9 mouse cellular contexts compared by ENCODE assay signal in the genomic region with DNA sequence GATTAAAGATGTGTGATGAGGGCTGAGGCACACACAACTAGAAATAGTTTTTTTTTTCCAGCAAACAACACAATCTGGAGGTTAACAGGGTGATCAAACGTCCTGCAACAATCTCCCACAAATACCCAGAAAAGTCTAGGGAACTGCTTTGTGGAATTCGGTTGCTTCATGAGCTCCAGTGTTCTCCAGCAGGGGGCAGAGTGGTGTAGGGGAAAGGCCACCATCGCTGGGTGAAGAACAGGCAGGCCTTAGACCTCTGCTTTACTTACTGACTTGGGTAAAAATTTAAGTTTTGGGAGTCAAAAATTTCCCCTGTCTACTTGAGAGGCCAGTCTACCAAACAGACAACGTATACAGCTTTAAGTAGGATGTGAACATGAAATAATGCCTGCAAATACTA. TPM values are rescaled to one million over a fixed set of nuclear protein-coding genes. Genes with fewer than 3 reads are reported as not detected.
A peak's percentile ranks its signal among the peaks of the same experiment; 100 is the strongest.
DNase-seq lines count a peak whose midpoint lies in the region; ATAC-seq and TF ChIP-seq lines count a peak whose summit lies in the region.
"Had no signal": no experiment of that assay in that cellular context is flagged by ENCODE, and none has a peak within 500 bp of the region (broad histone marks: within the 10 kb centered on the region; RNA-seq: fewer than 3 reads in every experiment).

No protein-coding gene starts in this region.

- ATAC-seq in forebrain, embryonic 11.5 days (replicated peaks; ENCODE audit: low FRiP score): no peak
- ATAC-seq in forebrain, embryonic 16.5 days: no peak
- ATAC-seq in G1E (ENCODE audit: extremely low read depth, insufficient number of reproducible peaks, low FRiP score, poor library complexity, severe bottlenecking): no peak

- H3K36me3 ChIP-seq in forebrain, embryonic 11.5 days (ENCODE audit: control insufficient read depth, insufficient read depth, low read length): no peaks in the 10 kb centered on the region
- no peaks in the 10 kb centered on the region for H3K36me3 ChIP-seq in forebrain, embryonic 16.5 days (ENCODE audit: control insufficient read depth, insufficient read depth)
- H3K36me3 ChIP-seq in G1E (replicated peaks): no peaks in the 10 kb centered on the region
- no peaks in the 10 kb centered on the region for H3K36me3 ChIP-seq in spleen, adult 2 months (ENCODE audit: control insufficient read depth, insufficient read depth, low read length)
- H3K36me3 ChIP-seq: hindbrain, embryonic 15.5 days had no signal

- 10% methylated on average over 4 of the region's 4 CpGs for WGBS in forebrain, embryonic 11.5 days
- WGBS in forebrain, embryonic 16.5 days: 12% methylated on average over 4 of the region's 4 CpGs
- 21% methylated on average over 4 of the region's 4 CpGs for WGBS in spleen, adult 2 months

- H3K4me2 ChIP-seq in forebrain, embryonic 11.5 days (ENCODE audit: low read depth, low read length, severe bottlenecking): no peak overlapping the region
- H3K4me2 ChIP-seq in forebrain, embryonic 16.5 days (ENCODE audit: low read length): no peak overlapping the region
- H3K4me2 ChIP-seq: hindbrain, embryonic 15.5 days had no signal

- no peaks in the 10 kb centered on the region for H3K27me3 ChIP-seq in forebrain, embryonic 11.5 days (ENCODE audit: control insufficient read depth, insufficient read depth, low read length)
- no peaks in the 10 kb centered on the region for H3K27me3 ChIP-seq in forebrain, embryonic 16.5 days (replicated peaks; ENCODE audit: control insufficient read depth, insufficient read depth, low read length)
- H3K27me3 ChIP-seq in G1E (ENCODE audit: insufficient read depth, low read length): peaks cover 26% of the 10 kb centered on the region
- no peaks in the 10 kb centered on the region for H3K27me3 ChIP-seq in spleen, adult 2 months (ENCODE audit: control insufficient read depth, insufficient read depth, low read length)
- H3K27me3 ChIP-seq: hindbrain, embryonic 15.5 days had no signal

- no peaks in the 10 kb centered on the region for H3K9me3 ChIP-seq in forebrain, embryonic 11.5 days (ENCODE audit: control insufficient read depth, low read length)
- no peaks in the 10 kb centered on the region for H3K9me3 ChIP-seq in forebrain, embryonic 16.5 days (ENCODE audit: control insufficient read depth, low read length)
- no peaks in the 10 kb centered on the region for H3K9me3 ChIP-seq in G1E (replicated peaks)
- H3K9me3 ChIP-seq: hindbrain, embryonic 15.5 days had no signal

- TF ChIP-seq POLR2A in spleen, adult 2 months (IDR thresholded peaks at IDR 0.05; ENCODE audit: low read depth, low read length): no peak

- no peak overlapping the region for H3K4me3 ChIP-seq in forebrain, embryonic 11.5 days (ENCODE audit: low read depth, low read length)
- no peak overlapping the region for H3K4me3 ChIP-seq in forebrain, embryonic 16.5 days (replicated peaks; ENCODE audit: low read length)
- H3K4me3 ChIP-seq in G1E (ENCODE audit: low read depth, low read length): no peak overlapping the region
- H3K4me3 ChIP-seq in spleen, adult 2 months (ENCODE audit: extremely low read depth, insufficient read depth, insufficient read length): no peak overlapping the region
- H3K4me3 ChIP-seq: hindbrain, embryonic 15.5 days had no signal

- peak; percentile 87 for DNase-seq in forebrain, embryonic 11.5 days (ENCODE audit: low spot score)
- peak; percentile 34 for DNase-seq in G1E (ENCODE audit: low spot score)
- peak; percentile 65 for DNase-seq in cerebellum, adult 8-10 months
- peak; percentile 84 for DNase-seq in gastrocnemius, postnatal 10 days
- DNase-seq in layer of hippocampus, adult 8-10 months (ENCODE audit: low spot score in 2 of 2): peak; percentile 34 to 63
- peak; percentile 67 to 83 for DNase-seq in lung, postnatal 4 days
- DNase-seq in spleen, adult 2 months (ENCODE audit: low read depth in 1 of 2, low spot score in 2 of 2): peak; percentile 15 to 68

- H3K4me1 ChIP-seq in forebrain, embryonic 11.5 days (replicated peaks; ENCODE audit: control insufficient read depth, insufficient read depth, low read length): no peaks in the 10 kb centered on the region
- H3K4me1 ChIP-seq in forebrain, embryonic 16.5 days (replicated peaks; ENCODE audit: control insufficient read depth, insufficient read depth, low read length): no peaks in the 10 kb centered on the region
- H3K4me1 ChIP-seq in G1E (ENCODE audit: insufficient read depth, low read depth, low read length): peaks cover 10% of the 10 kb centered on the region
- H3K4me1 ChIP-seq in spleen, adult 2 months (ENCODE audit: control insufficient read depth, insufficient read depth, insufficient read length): no peaks in the 10 kb centered on the region
- H3K4me1 ChIP-seq: hindbrain, embryonic 15.5 days had no signal

- H3K9ac ChIP-seq in forebrain, embryonic 11.5 days (ENCODE audit: low read length): no peak overlapping the region
- no peak overlapping the region for H3K9ac ChIP-seq in forebrain, embryonic 16.5 days (replicated peaks; ENCODE audit: low read depth, low read length)
- H3K9ac ChIP-seq: hindbrain, embryonic 15.5 days had no signal

- peak; percentile 39; the same call in 1 of the 2 replicates for TF ChIP-seq CTCF in G1E (IDR thresholded peaks at IDR 0.05; ENCODE audit: low read depth, low read length)
- peak; percentile 72; the same call in 1 of the 2 replicates for TF ChIP-seq CTCF in spleen, adult 2 months (IDR thresholded peaks at IDR 0.05; ENCODE audit: extremely low read depth, insufficient read depth, insufficient read length, insufficient replicate concordance)

- H3K27ac ChIP-seq in forebrain, embryonic 11.5 days (ENCODE audit: low read depth, low read length): no peak overlapping the region
- no peak overlapping the region for H3K27ac ChIP-seq in forebrain, embryonic 16.5 days (ENCODE audit: low read length)
- no peak overlapping the region for H3K27ac ChIP-seq in spleen, adult 2 months (ENCODE audit: insufficient read depth, low read length)
- H3K27ac ChIP-seq: hindbrain, embryonic 15.5 days had no signal

RNA-seq across cellular contexts. Expression of a gene that starts 8.2 kb away (rescaled TPM):
- 15.9 and 18.3 TPM in 2 replicates for polyA plus RNA-seq in forebrain, embryonic 11.5 days (2014; fragmentation: Nextera tagmentation; extraction: Ambion mirVana)
- polyA plus RNA-seq in forebrain, embryonic 16.5 days (2015; fragmentation: Nextera tagmentation; extraction: Ambion mirVana): 21.9 and 22.1 TPM in 2 replicates
- total RNA-seq in G1E (2014; fragmentation: Nextera tagmentation): 52.4 and 76.8 TPM in 2 replicates
- 24.0 and 28.6 TPM in 2 replicates for total RNA-seq in G1E (2017)
- 24.9 and 25.8 TPM in 2 replicates for polyA plus RNA-seq in G1E (2012)
- 10 to 100 TPM; 15.0 to 22.1 TPM for total RNA-seq in gastrocnemius, postnatal 10 days (2021)
- total RNA-seq in layer of hippocampus, adult 8-10 months (2022): 10 to 100 TPM; 33.5 to 41.3 (median 35.6) TPM
- polyA plus RNA-seq in spleen, adult 2 months (2012; rRNA removed): 10.9 and 12.7 TPM in 2 replicates

RNA-seq across cellular contexts. Expression of a gene that starts 39.1 kb away (rescaled TPM):
- polyA plus RNA-seq in forebrain, embryonic 11.5 days (2014; fragmentation: Nextera tagmentation; extraction: Ambion mirVana): not detected in 2 replicates
- not detected in 2 replicates for polyA plus RNA-seq in forebrain, embryonic 16.5 days (2015; fragmentation: Nextera tagmentation; extraction: Ambion mirVana)
- total RNA-seq in G1E (2014; fragmentation: Nextera tagmentation): not detected in 2 replicates
- total RNA-seq in G1E (2017): not detected in 2 replicates
- not detected in 2 replicates for polyA plus RNA-seq in G1E (2012)
- not detected for total RNA-seq in gastrocnemius, postnatal 10 days (2021)
- not detected for total RNA-seq in layer of hippocampus, adult 8-10 months (2022)
- 11.8 and 14.3 TPM in 2 replicates for polyA plus RNA-seq in spleen, adult 2 months (2012; rRNA removed)
- polyA plus RNA-seq: hindbrain, embryonic 15.5 days had no signal

RNA-seq across cellular contexts. Expression of a gene that starts 45.9 kb away (rescaled TPM):
- 168 and 173 TPM in 2 replicates for polyA plus RNA-seq in forebrain, embryonic 11.5 days (2014; fragmentation: Nextera tagmentation; extraction: Ambion mirVana)
- polyA plus RNA-seq in forebrain, embryonic 16.5 days (2015; fragmentation: Nextera tagmentation; extraction: Ambion mirVana): 114 and 122 TPM in 2 replicates
- total RNA-seq in G1E (2014; fragmentation: Nextera tagmentation): 72.5 and 82.1 TPM in 2 replicates
- total RNA-seq in G1E (2017): 98.4 and 106 TPM in 2 replicates
- 23.6 and 29.9 TPM in 2 replicates for polyA plus RNA-seq in G1E (2012)
- 10 to 100 TPM; 29.4 to 32.5 TPM for total RNA-seq in gastrocnemius, postnatal 10 days (2021)
- 100 to 1,000 TPM; 109 to 113 (median 111) TPM for total RNA-seq in layer of hippocampus, adult 8-10 months (2022)
- 24.1 and 26.3 TPM in 2 replicates for polyA plus RNA-seq in spleen, adult 2 months (2012; rRNA removed)

RNA-seq across cellular contexts. Expression of a gene that starts 47.9 kb away (rescaled TPM):
- polyA plus RNA-seq in forebrain, embryonic 11.5 days (2014; fragmentation: Nextera tagmentation; extraction: Ambion mirVana): 99.7 and 101 TPM in 2 replicates
- polyA plus RNA-seq in forebrain, embryonic 16.5 days (2015; fragmentation: Nextera tagmentation; extraction: Ambion mirVana): 76.7 and 80.5 TPM in 2 replicates
- 56.7 and 62.0 TPM in 2 replicates for total RNA-seq in G1E (2014; fragmentation: Nextera tagmentation)
- 35.5 and 39.7 TPM in 2 replicates for total RNA-seq in G1E (2017)
- 8.9 and 9.1 TPM in 2 replicates for polyA plus RNA-seq in G1E (2012)
- 10 to 100 TPM; 34.1 TPM for total RNA-seq in gastrocnemius, postnatal 10 days (2021)
- 10 to 100 TPM; 40.9 to 44.2 (median 42.7) TPM for total RNA-seq in layer of hippocampus, adult 8-10 months (2022)
- 26.4 and 37.6 TPM in 2 replicates for polyA plus RNA-seq in spleen, adult 2 months (2012; rRNA removed)

RNA-seq across cellular contexts. Expression of a gene that starts 48.1 kb away (rescaled TPM):
- polyA plus RNA-seq in forebrain, embryonic 11.5 days (2014; fragmentation: Nextera tagmentation; extraction: Ambion mirVana): 43.3 and 43.8 TPM in 2 replicates
- 39.1 and 39.3 TPM in 2 replicates for polyA plus RNA-seq in forebrain, embryonic 16.5 days (2015; fragmentation: Nextera tagmentation; extraction: Ambion mirVana)
- 34.2 and 49.9 TPM in 2 replicates for total RNA-seq in G1E (2014; fragmentation: Nextera tagmentation)
- 29.4 and 31.1 TPM in 2 replicates for total RNA-seq in G1E (2017)
- 24.6 and 26.5 TPM in 2 replicates for polyA plus RNA-seq in G1E (2012)
- 10 to 100 TPM; 15.8 to 17.4 TPM for total RNA-seq in gastrocnemius, postnatal 10 days (2021)
- total RNA-seq in layer of hippocampus, adult 8-10 months (2022): 10 to 100 TPM; 26.0 to 34.6 (median 28.8) TPM
- polyA plus RNA-seq in spleen, adult 2 months (2012; rRNA removed): 31.6 and 32.7 TPM in 2 replicates

Comparison
In these comparisons a context has a peak if more than half of its experiments do, and no peak if none do; other contexts are left out.
1. DNase-seq: peak in every context shown above with its lines; median percentile 87 in forebrain, embryonic 11.5 days; 84 in gastrocnemius, postnatal 10 days; 75 in lung, postnatal 4 days; 65 in cerebellum, adult 8-10 months; 48 in layer of hippocampus, adult 8-10 months; 42 in spleen, adult 2 months; 34 in G1E.
2. RNA of a gene that starts 39.1 kb away (polyA plus RNA-seq): 11.8 to 14.3 TPM in spleen, adult 2 months; not detected in forebrain, embryonic 11.5 days, not detected in forebrain, embryonic 16.5 days and not detected in G1E; every median in the first group is over 10 times any median in the second.